Mouse (Mus musculus) heart, adult 18-20 months (tissue): ENCODE measurements around the gene Olfr1446. TPM values are rescaled to one million over a fixed set of nuclear protein-coding genes. Genes with fewer than 3 reads are reported as not detected.

Experiments used
- DNase-seq, 2 experiments: peaks; one replicate each; pipeline ENCODE4 v3.0.0; 2021 to 2022; ENCODE audit warnings: mixed read lengths in 1 of 2
- long read RNA-seq, 2 experiments: library from polyadenylated mRNA; stranded (forward); transcript quantifications; one replicate each; pipeline ENCODE4 v2.0.0; 2021
- total RNA-seq, 2 experiments: library from RNA; stranded (reverse); gene quantifications; 2 replicates each; pipeline ENCODE4 v1.2.3; 2021

Olfr1446 gene
- total RNA-seq = not detected
- long read RNA-seq, experiment 1 = 0 reads
- long read RNA-seq, experiment 2 = 0 reads

- DNase-seq = no peak
These were observed at the start of gene Olfr1446 for GRCm38 (mm10) chr19:12893424-12893823. TSS of gene Olfr1446 (minus strand) at chr19:12893524.

DNA sequence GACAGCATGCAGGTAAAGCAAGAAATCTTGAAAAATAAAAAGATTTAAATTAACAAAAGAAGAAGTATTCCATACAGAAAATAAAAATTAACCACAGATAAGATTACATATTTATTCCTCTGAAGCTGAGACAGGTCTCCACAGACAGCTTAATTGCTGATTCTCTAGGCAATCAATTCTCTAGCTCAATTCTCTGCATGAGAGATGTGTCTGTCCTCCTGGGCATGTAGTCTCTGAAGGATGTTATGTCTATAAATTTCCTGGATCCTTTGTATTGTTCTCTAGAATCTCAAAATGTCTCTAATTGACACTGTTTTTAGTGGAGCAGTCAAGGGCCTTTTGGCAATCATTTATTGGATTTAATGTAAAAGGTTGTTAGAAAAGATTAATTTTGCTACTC is 37.2 kb upstream of the Olfr1446 start, which contains the start of gene Olfr1449:
TSS of gene Olfr1449 (plus strand) at position 301 of the 400 bp plus-strand sequence.
- no peak for DNase-seq

DNA sequence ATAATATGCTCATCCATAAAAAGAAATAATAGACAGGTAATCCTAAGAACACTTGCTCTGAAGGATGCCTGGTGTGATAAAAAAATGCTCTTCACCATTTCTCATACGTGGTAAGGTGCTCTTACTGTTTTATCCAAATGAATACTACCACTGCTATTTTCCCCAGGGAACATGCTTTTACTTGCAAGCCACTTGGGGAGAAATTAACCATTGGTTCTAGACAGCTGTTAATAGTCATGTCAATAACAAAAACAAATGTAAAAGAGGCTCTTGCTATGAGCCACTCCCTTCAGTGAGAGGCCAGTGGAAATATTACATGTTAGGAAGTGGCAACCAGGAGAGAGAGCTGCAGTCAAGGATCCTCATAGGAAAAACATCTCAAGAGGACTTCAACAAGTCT is 31.0 kb upstream of the Olfr1446 start, which contains the start of gene Olfr1448:
TSS of gene Olfr1448 (minus strand) at position 101 of the 400 bp plus-strand sequence.
- DNase-seq = no peak

DNA sequence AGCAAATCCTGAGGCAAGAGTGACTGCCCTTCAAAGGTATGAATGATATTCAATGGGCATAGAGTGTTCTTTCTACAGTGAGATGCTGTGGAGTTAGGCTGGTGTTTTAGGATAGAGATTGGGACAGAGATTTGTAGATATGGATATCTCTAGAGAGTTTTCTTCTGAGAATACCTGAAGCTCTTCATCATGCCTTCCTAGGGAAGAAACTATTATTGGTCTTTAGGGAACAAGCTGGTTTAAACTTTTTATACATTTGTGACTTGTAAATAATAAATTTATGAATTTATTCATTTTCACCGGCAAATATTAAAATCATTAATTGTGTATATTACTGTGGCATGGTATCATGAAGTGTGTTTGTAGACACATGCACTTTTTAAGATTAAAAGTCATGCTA is 10.3 kb upstream of the Olfr1446 start, which contains the start of gene Olfr1447:
TSS of gene Olfr1447 (minus strand) at position 101 of the 400 bp plus-strand sequence.
- no peak for DNase-seq

- no peak for DNase-seq
These were observed 9.8 kb downstream of the Olfr1446 start, which contains the start of gene Olfr1445 for GRCm38 (mm10) chr19:12883555-12883954. TSS of gene Olfr1445 (plus strand) at chr19:12883855.

GRCm38 (mm10) chr19:12856983-12857382 is 36.3 kb downstream of the Olfr1446 start, which contains the start of gene Olfr1444:
TSS of gene Olfr1444 (plus strand) at chr19:12857283.
- DNase-seq = no peak

DNA sequence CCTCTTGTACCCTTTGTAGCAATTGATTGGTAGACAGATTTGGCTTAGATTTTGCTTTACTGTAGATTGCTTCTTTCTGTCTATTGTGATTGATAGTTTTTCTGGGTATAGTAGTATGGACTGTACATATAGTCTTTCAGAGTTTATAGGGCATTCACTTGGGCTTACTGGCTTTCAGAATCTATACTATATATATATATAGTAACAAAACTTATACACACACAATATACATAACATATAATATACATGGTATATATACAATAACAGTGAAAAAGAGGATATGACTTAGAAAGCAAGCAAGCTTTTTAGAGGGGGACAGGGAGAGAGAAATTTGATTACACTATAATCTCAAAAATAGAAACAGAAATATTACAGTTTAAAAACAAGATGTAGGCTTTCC is 46.9 kb downstream of the Olfr1446 start, which contains the start of gene Gm5244:
TSS of gene Gm5244 (plus strand) at position 301 of the 400 bp plus-strand sequence.
- no peak for DNase-seq

DNA sequence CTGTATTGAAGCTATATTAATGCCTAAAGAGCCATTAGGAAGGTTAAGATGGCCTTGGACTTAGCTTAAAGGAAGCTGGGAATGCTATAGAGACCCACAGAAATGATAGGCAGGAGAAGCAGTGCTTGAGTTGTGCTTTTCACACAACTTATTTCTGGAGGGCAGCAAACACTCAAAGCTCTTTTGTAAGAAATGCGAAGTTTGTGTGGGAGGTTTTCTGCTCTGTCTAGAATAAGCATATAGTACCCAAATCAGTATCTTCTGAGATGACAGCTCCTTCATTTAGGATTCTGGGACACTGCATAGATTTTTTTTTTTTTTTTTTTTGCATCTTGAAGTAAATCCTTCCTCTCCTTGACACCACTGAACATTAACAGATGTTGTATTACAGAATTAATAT is 54.8 kb downstream of the Olfr1446 start:
- DNase-seq = no peak

Other genes starting within 250 kb of the Olfr1446 start
- not detected for gene Olfr1442, start 223.1 kb downstream of the Olfr1446 start, total RNA-seq
- gene Olfr1443, start 215.4 kb downstream of the Olfr1446 start, total RNA-seq = not detected
- gene Keg1, start 197.7 kb downstream of the Olfr1446 start, total RNA-seq = not detected
- 1 to 10 TPM in 1 of 2 experiments, under 1 TPM in 1; 0.94 to 1.7 TPM for gene Cntf, start 127.9 kb downstream of the Olfr1446 start, total RNA-seq
- gene Zfp91, start 97.4 kb downstream of the Olfr1446 start, total RNA-seq = 10 to 100 TPM; 75.2 to 77.0 TPM
- gene Lpxn, start 97.3 kb downstream of the Olfr1446 start, total RNA-seq = 1 to 10 TPM in 1 of 2 experiments, under 1 TPM in 1; 0.87 to 2.2 TPM
- not detected for gene Gm5244, start 46.8 kb downstream of the Olfr1446 start, total RNA-seq
- gene Olfr1444, start 36.2 kb downstream of the Olfr1446 start, total RNA-seq = not detected
- gene Olfr1445, start 9.7 kb downstream of the Olfr1446 start, total RNA-seq = not detected
- gene Olfr1447, start 10.2 kb upstream of the Olfr1446 start, total RNA-seq = not detected
- gene Olfr1448, start 30.9 kb upstream of the Olfr1446 start, total RNA-seq = not detected
- not detected for gene Olfr1449, start 37.3 kb upstream of the Olfr1446 start, total RNA-seq
- gene Olfr1450, start 56.7 kb upstream of the Olfr1446 start, total RNA-seq = not detected
- not detected for gene Olfr1451, start 101.5 kb upstream of the Olfr1446 start, total RNA-seq
- not detected for gene Olfr1453, start 134.8 kb upstream of the Olfr1446 start, total RNA-seq
- gene Olfr1454, start 167.1 kb upstream of the Olfr1446 start, total RNA-seq = not detected
- not detected for gene Olfr1457, start 204.4 kb upstream of the Olfr1446 start, total RNA-seq
- gene Olfr1458, start 213.3 kb upstream of the Olfr1446 start, total RNA-seq = not detected